Mouse (Mus musculus): Measurements from ENCODE around the gene Arhgef28.

GRCm38 (mm10) chr13:97976642-97977041 lies 229.6 kb downstream of the Arhgef28 start:
- TF ChIP-seq EP300 (IDR thresholded peaks at IDR 0.05; ENCODE audit: low read depth), result no peak
- TF ChIP-seq CTCF (IDR thresholded peaks at IDR 0.05; ENCODE audit: low read depth), result no peak
